Mouse (Mus musculus) ES-Bruce4 (cell line): Measurements from ENCODE around the gene Cdkn2aipnl.

Experiments
- CTCF ChIP-seq: IDR thresholded peaks from one replicate; pipeline ENCODE4 v1.8.1; 2011; ENCODE audit warnings: low read depth, low read length
- POLR2A ChIP-seq: IDR thresholded peaks from one replicate; pipeline ENCODE4 v1.8.1; 2011; ENCODE audit warnings: low read length; ENCODE audit not compliant: insufficient read depth

GRCm38 (mm10) chr11:52002842-52003504, 35.5 kb downstream of the Cdkn2aipnl start:
- TF ChIP-seq CTCF (no peak), POLR2A (no peak)
